Mouse (Mus musculus): ENCODE measurements around the gene Cspg5.

Cspg5 gene

GRCm38 (mm10) chr9:110243221-110243833 is at the start of gene Cspg5:
Cspg5 (plus strand) TSS chr9:110243783.
- no peak for DNase-seq (ENCODE audit: low spot score)

GRCm38 (mm10) chr9:110199870-110200269 is 43.7 kb upstream of the Cspg5 start:
- no peak for DNase-seq (ENCODE audit: low spot score)

- DNase-seq (ENCODE audit: low spot score): no peak
Measured at GRCm38 (mm10) chr9:110205526-110206404, 37.8 kb upstream of the Cspg5 start.

- no peak for DNase-seq (ENCODE audit: low spot score)
Measured at GRCm38 (mm10) chr9:110206437-110206836, 37.1 kb upstream of the Cspg5 start.

- DNase-seq (ENCODE audit: low spot score): no peak
Measured at GRCm38 (mm10) chr9:110208265-110208664, 35.3 kb upstream of the Cspg5 start.

GRCm38 (mm10) chr9:110208967-110209366 is 34.6 kb upstream of the Cspg5 start:
- no peak for DNase-seq (ENCODE audit: low spot score)

GRCm38 (mm10) chr9:110224273-110224672 is 19.3 kb upstream of the Cspg5 start:
- DNase-seq (ENCODE audit: low spot score): no peak

GRCm38 (mm10) chr9:110226191-110226590 is 17.4 kb upstream of the Cspg5 start:
- no peak for DNase-seq (ENCODE audit: low spot score)

GRCm38 (mm10) chr9:110228671-110229070 is 14.9 kb upstream of the Cspg5 start:
- no peak for DNase-seq (ENCODE audit: low spot score)

GRCm38 (mm10) chr9:110229112-110229511 is 14.5 kb upstream of the Cspg5 start:
- DNase-seq (ENCODE audit: low spot score): no peak

- no peak for DNase-seq (ENCODE audit: low spot score)
Measured at GRCm38 (mm10) chr9:110229566-110230248, 13.9 kb upstream of the Cspg5 start.

- no peak for DNase-seq (ENCODE audit: low spot score)
Measured at GRCm38 (mm10) chr9:110230395-110231071, 13.1 kb upstream of the Cspg5 start.

GRCm38 (mm10) chr9:110234962-110235361 is 8.6 kb upstream of the Cspg5 start:
- no peak for DNase-seq (ENCODE audit: low spot score)

- DNase-seq (ENCODE audit: low spot score): no peak
Measured at GRCm38 (mm10) chr9:110244567-110244888, 945 bp downstream of the Cspg5 start.

- no peak for DNase-seq (ENCODE audit: low spot score)
Measured at GRCm38 (mm10) chr9:110244889-110245589, 1.5 kb downstream of the Cspg5 start.

GRCm38 (mm10) chr9:110245590-110246320 is 2.2 kb downstream of the Cspg5 start:
- no peak for DNase-seq (ENCODE audit: low spot score)

- DNase-seq (ENCODE audit: low spot score): no peak
Measured at GRCm38 (mm10) chr9:110246321-110246640, 2.7 kb downstream of the Cspg5 start.

- no peak for DNase-seq (ENCODE audit: low spot score)
Measured at GRCm38 (mm10) chr9:110247049-110247448, 3.5 kb downstream of the Cspg5 start.

GRCm38 (mm10) chr9:110248861-110249260 is 5.3 kb downstream of the Cspg5 start:
- DNase-seq (ENCODE audit: low spot score): no peak

- DNase-seq (ENCODE audit: low spot score): no peak
Measured at GRCm38 (mm10) chr9:110249823-110250543, 6.4 kb downstream of the Cspg5 start.

- no peak for DNase-seq (ENCODE audit: low spot score)
Measured at GRCm38 (mm10) chr9:110250776-110251175, 7.2 kb downstream of the Cspg5 start.

Measured in urinary bladder, postnatal 10 days (tissue).